23 mouse cellular contexts compared by ENCODE assay signal in genomic region chr16:22608046-22608445, GRCm38 (mm10).
"Had no signal": no experiment of that assay in that cellular context is flagged by ENCODE, and none has a peak within 500 bp of the region (broad histone marks: within the 10 kb centered on the region; RNA-seq: fewer than 3 reads in every experiment).

No protein-coding gene starts in this region.

- H3K27ac ChIP-seq: liver, embryonic 13.5 days; liver, embryonic 15.5 days; lung, embryonic 15.5 days; macrophage; midbrain, embryonic 12.5 days; neural tube, embryonic 13.5 days; neural tube, embryonic 15.5 days had no signal

- H3K4me2 ChIP-seq: liver, embryonic 13.5 days; liver, embryonic 15.5 days; lung, embryonic 15.5 days; midbrain, embryonic 12.5 days; neural tube, embryonic 13.5 days; neural tube, embryonic 15.5 days had no signal

- H3K36me3 ChIP-seq: liver, embryonic 13.5 days; liver, embryonic 15.5 days; lung, embryonic 15.5 days; midbrain, embryonic 12.5 days; neural tube, embryonic 13.5 days; neural tube, embryonic 15.5 days had no signal

- H3K4me3 ChIP-seq: liver, embryonic 13.5 days; liver, embryonic 15.5 days; lung, embryonic 15.5 days; midbrain, embryonic 12.5 days; myocyte; neural tube, embryonic 13.5 days; neural tube, embryonic 15.5 days had no signal

- H3K27me3 ChIP-seq: liver, embryonic 13.5 days; liver, embryonic 15.5 days; midbrain, embryonic 12.5 days; neural tube, embryonic 13.5 days; neural tube, embryonic 15.5 days had no signal

- H3K4me1 ChIP-seq: liver, embryonic 13.5 days; liver, embryonic 15.5 days; lung, embryonic 15.5 days; midbrain, embryonic 12.5 days; neural tube, embryonic 13.5 days; neural tube, embryonic 15.5 days had no signal

- H3K9ac ChIP-seq: liver, embryonic 13.5 days; liver, embryonic 15.5 days; liver, postnatal 0 days; lung, embryonic 15.5 days; midbrain, embryonic 12.5 days; neural tube, embryonic 13.5 days; neural tube, embryonic 15.5 days had no signal

- ATAC-seq: liver, postnatal 0 days; lung, postnatal 0 days; midbrain, embryonic 16.5 days had no signal

- H3K9me3 ChIP-seq: liver, embryonic 13.5 days; liver, embryonic 15.5 days; lung, embryonic 15.5 days; midbrain, embryonic 12.5 days; neural tube, embryonic 13.5 days; neural tube, embryonic 15.5 days had no signal

- DNase-seq: liver, embryonic 13.5 days; liver, postnatal 0 days; lung, adult 2 months; lung, postnatal 14 days; lung, postnatal 36 days; midbrain, embryonic 14.5 days; retina, postnatal 1 day; right cerebral cortex, adult 18-20 months; right cerebral cortex, postnatal 25 days; right cerebral cortex, postnatal 4 days; spleen, adult 18-20 months; thymus, adult 18-20 months; thymus, postnatal 25 days; thymus, postnatal 4 days had no signal
